Mouse (Mus musculus): ENCODE results near the gene Pth2.

DNA sequence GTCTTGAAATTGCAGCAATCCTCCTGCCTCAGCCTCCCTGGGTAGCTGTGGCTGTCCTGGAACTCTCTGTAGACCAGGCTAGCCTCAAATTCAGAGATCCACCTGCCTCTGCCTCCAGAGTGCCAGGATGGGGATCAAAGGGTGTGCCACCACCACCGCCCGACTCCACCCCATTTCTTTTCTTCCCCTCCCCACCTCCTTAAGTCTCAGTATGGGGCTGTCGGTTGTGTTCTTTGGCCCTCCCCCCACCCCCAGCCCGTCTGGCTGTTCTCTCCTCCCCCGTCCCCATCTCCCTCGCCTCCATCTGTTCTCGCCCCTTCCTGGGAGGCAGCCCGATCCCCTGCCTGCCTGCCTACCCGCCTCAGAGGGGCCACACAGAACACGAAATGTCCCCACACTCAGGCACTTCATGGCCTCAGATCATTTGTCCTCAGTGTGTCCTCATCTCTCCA is 13.8 kb upstream of the Pth2 start:
- TF ChIP-seq POLR2A (IDR thresholded peaks at IDR 0.05; ENCODE audit: borderline replicate concordance, insufficient read depth, low read length) (peak; percentile 30; the same call in 1 of the 2 replicates), CTCF (IDR thresholded peaks at IDR 0.05; ENCODE audit: borderline replicate concordance, insufficient read depth, low read depth, low read length) (no peak)
